Mouse (Mus musculus): ENCODE results near the gene Rps25.
A peak's percentile ranks its signal among the peaks of the same experiment; 100 is the strongest.

Gene Rps25

GRCm38 (mm10) chr9:44457035-44457742 lies 50.2 kb downstream of the Rps25 start:
- peak; percentile 92 for DNase-seq (ENCODE audit: low spot score)
